Mouse (Mus musculus): ENCODE measurements at regions not wholly inside any gene's neighbourhood (a gene's known extent, or its start where the extent isn't known, plus 50 kb on each side); places are given as distances from the start of the nearest gene placed in this dataset.

DNA sequence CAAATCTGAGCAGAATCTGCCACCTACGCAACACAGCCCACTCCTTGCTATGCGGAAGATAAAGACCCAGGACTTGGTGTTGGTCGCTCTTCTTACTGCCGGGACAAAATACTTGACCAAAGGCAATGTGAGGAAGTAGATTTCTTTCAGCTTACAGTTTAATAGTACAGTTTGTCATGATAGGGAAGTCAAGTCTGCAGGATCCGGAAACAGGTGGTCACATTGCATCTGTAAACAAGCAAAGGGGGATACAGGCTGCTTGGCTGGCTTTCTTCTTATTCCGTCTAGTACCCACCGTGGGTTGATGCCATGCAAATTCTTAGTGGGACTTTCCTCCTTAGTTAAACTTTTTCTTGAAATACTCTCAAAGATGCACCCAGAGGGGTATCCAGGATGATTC lies 72.7 kb downstream of the Apip start:
- TF ChIP-seq CTCF (IDR thresholded peaks at IDR 0.05; ENCODE audit: control insufficient read depth, insufficient read depth, low read length) (no peak), POLR2A (IDR thresholded peaks at IDR 0.05; ENCODE audit: borderline replicate concordance, control insufficient read depth, low read depth, low read length) (no peak)
